Mouse (Mus musculus) layer of hippocampus, adult 18-20 months (tissue): ENCODE results near the gene Add3. TPM values are rescaled to one million over a fixed set of nuclear protein-coding genes. Genes with fewer than 3 reads are reported as not detected.

Experiments used
- total RNA-seq, 2 experiments: library from RNA; stranded (reverse); gene quantifications; 2 replicates each; pipeline ENCODE4 v1.2.3; 2021

Add3 gene
- total RNA-seq, 2 experiments from 2014 or later, result 126 to 129 TPM

Other genes with a start within 250 kb of the Add3 start
- gene Xpnpep1, start 100.2 kb upstream of the Add3 start, total RNA-seq, result 10 to 100 TPM; 72.8 to 79.3 TPM
- gene Mxi1, start 170.1 kb downstream of the Add3 start, total RNA-seq, result 10 to 100 TPM; 66.9 to 77.8 TPM
- gene Gm10197, start 231.3 kb downstream of the Add3 start, total RNA-seq, result not detected